Mouse (Mus musculus): Measurements from ENCODE around the gene Wdpcp. TPM values are rescaled to one million over a fixed set of nuclear protein-coding genes. Genes with fewer than 3 reads are reported as not detected.
A peak's percentile ranks its signal among the peaks of the same experiment; 100 is the strongest.

Wdpcp gene
- polyA plus RNA-seq, 1 experiment from 2014 or later, result 10.7 TPM

DNA sequence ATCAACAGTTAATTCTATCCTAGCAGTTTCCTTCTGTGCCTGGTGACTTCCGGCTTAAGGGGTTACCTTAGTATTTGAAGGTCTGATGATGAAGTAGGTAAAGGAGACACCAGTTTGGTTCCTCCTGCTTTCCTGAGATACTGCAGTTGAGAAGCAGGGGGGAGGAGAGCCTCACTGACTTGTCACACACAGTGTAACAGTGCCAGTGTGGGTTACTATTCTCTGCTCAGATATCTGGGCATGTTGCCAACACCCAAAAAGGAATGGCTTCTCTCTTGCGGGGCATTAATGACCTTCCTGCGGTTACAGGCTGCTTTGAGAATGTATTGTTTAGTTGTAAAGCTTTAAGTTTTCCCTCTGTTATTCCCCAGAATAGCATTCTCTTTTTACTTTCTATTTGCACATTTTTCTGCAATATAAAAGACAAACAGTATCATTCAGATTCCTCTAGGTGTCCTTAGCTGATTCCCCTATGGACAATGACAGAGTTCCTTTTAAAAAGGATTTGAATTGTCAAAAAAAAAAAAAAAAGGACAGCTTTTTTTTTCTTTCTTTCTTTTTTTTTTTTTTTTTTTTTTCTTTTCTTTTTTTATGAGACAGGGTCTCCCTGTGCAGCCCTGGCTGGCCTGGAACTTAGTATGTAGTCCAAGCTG, 2.5 kb upstream of the Wdpcp start:
- Histone ChIP-seq H3K36me3 (ENCODE audit: insufficient read depth) (peaks cover 14% of the 10 kb centered on the region), H3K27me3 (ENCODE audit: insufficient read depth, low read length) (no peaks in the 10 kb centered on the region), H3K4me1 (ENCODE audit: insufficient read depth) (no peaks in the 10 kb centered on the region), H3K4me3 (ENCODE audit: low read depth, low read length) (no peak overlapping the region), H3K27ac (ENCODE audit: low read depth) (0 out of 2 replicates have a peak overlapping the region, but pooled peaks have one; percentile 50), H3K9me3 (ENCODE audit: low read depth, low read length) (no peaks in the 10 kb centered on the region), H3K9ac (0 out of 2 replicates have a peak overlapping the region, but pooled peaks have one; percentile 14), H3K4me2 (peak overlapping the region; percentile 70; the same call in 1 of the 2 replicates)
- WGBS, result 31% methylated on average over 3 of the region's 3 CpGs
- no peak for TF ChIP-seq CTCF (IDR thresholded peaks at IDR 0.05; ENCODE audit: low read depth)
- DNase-seq (peak; percentile 75), ATAC-seq (ENCODE audit: insufficient read depth) (no peak)

DNA sequence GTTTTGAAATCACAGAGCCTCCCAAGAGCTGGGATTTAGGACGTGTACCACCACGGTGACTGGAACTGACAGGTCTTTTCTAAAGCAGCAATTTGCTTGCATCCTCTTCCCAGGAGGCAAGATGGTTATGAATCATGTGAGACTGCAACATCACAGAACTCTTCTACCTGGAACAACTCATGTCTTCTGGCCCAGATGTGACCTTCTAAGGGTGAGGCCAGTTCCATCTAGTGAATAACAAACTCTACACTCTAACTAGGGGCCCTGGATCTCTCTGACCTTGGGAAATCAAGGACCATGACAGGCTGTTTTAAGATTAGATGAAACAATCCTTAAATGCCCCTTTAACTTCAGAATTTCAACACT, 1.9 kb upstream of the Wdpcp start:
- Histone ChIP-seq H3K9ac (0 out of 2 replicates have a peak overlapping the region, but pooled peaks have one; percentile 14), H3K9me3 (ENCODE audit: low read depth, low read length) (no peaks in the 10 kb centered on the region), H3K27ac (ENCODE audit: low read depth) (peak overlapping the region; percentile 50; the same call in 1 of the 2 replicates), H3K4me2 (peak overlapping the region; percentile 70), H3K4me3 (ENCODE audit: low read depth, low read length) (0 out of 2 replicates have a peak overlapping the region, but pooled peaks have one; percentile 84), H3K4me1 (ENCODE audit: insufficient read depth) (no peaks in the 10 kb centered on the region), H3K27me3 (ENCODE audit: insufficient read depth, low read length) (no peaks in the 10 kb centered on the region), H3K36me3 (ENCODE audit: insufficient read depth) (peaks cover 13% of the 10 kb centered on the region)
- WGBS, result 70% methylated on average over 2 of the region's 2 CpGs
- TF ChIP-seq CTCF (IDR thresholded peaks at IDR 0.05; ENCODE audit: low read depth), result no peak
- DNase-seq, result no peak
- ATAC-seq (ENCODE audit: insufficient read depth), result no peak

DNA sequence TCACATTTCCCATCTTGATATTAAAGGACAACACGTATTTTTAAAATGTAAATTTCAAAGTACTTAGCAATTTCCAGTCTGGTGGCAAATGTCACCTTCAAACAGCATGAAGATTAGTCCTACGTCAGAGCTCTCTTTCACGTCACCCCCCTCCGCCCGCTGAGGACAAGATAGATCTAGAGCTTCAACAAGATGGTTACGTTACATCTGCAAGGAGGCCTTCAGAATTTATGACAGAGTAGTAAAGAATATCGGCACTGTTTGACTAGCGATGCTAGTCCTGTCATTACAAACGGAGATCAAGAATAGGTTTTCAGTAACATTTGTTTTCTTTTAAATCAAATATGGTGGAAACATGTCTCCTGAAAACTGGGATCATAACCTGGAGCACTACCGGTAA, 1.1 kb upstream of the Wdpcp start:
- Histone ChIP-seq H3K9me3 (ENCODE audit: low read depth, low read length) (no peaks in the 10 kb centered on the region), H3K27me3 (ENCODE audit: insufficient read depth, low read length) (no peaks in the 10 kb centered on the region), H3K4me3 (ENCODE audit: low read depth, low read length) (peak overlapping the region; percentile 84), H3K4me1 (ENCODE audit: insufficient read depth) (no peaks in the 10 kb centered on the region), H3K9ac (peak overlapping the region; percentile 75), H3K4me2 (peak overlapping the region; percentile 70), H3K36me3 (ENCODE audit: insufficient read depth) (0 out of 2 replicates have a peak, but pooled peaks cover 4% of the 10 kb centered on the region), H3K27ac (ENCODE audit: low read depth) (peak overlapping the region; percentile 76; the same call in 1 of the 2 replicates)
- ATAC-seq (ENCODE audit: insufficient read depth), result no peak
- peak; percentile 28 for DNase-seq
- no peak for TF ChIP-seq CTCF (IDR thresholded peaks at IDR 0.05; ENCODE audit: low read depth)
- WGBS, result 7% methylated on average over 10 of the region's 10 CpGs

GRCm38 (mm10) chr11:21581472-21581871, 9.4 kb downstream of the Wdpcp start:
- DNase-seq (no peak), ATAC-seq (ENCODE audit: insufficient read depth) (no peak)
- no peaks in the 10 kb centered on the region for H3K27me3 ChIP-seq (ENCODE audit: insufficient read depth, low read length)
- 68% methylated on average over 7 of the region's 7 CpGs for WGBS
- no peaks in the 10 kb centered on the region for H3K9me3 ChIP-seq (ENCODE audit: low read depth, low read length)
- no peak overlapping the region for H3K9ac ChIP-seq
- H3K4me3 ChIP-seq (ENCODE audit: low read depth, low read length), result no peak overlapping the region
- no peak overlapping the region for H3K27ac ChIP-seq (ENCODE audit: low read depth)
- H3K4me1 ChIP-seq (ENCODE audit: insufficient read depth), result no peaks in the 10 kb centered on the region
- no peaks in the 10 kb centered on the region for H3K36me3 ChIP-seq (ENCODE audit: insufficient read depth)
- TF ChIP-seq CTCF (IDR thresholded peaks at IDR 0.05; ENCODE audit: low read depth), result no peak
- H3K4me2 ChIP-seq, result no peak overlapping the region

- no peaks in the 10 kb centered on the region for H3K4me1 ChIP-seq (ENCODE audit: insufficient read depth)
- H3K9me3 ChIP-seq (ENCODE audit: low read depth, low read length), result no peaks in the 10 kb centered on the region
- DNase-seq (peak; percentile 16), ATAC-seq (ENCODE audit: insufficient read depth) (no peak)
- H3K27ac ChIP-seq (ENCODE audit: low read depth), result no peak overlapping the region
- no peak overlapping the region for H3K4me2 ChIP-seq
- H3K27me3 ChIP-seq (ENCODE audit: insufficient read depth, low read length), result no peaks in the 10 kb centered on the region
- no peak overlapping the region for H3K9ac ChIP-seq
- no peak overlapping the region for H3K4me3 ChIP-seq (ENCODE audit: low read depth, low read length)
- 39% methylated on average over 1 of the region's 1 CpGs for WGBS
- H3K36me3 ChIP-seq (ENCODE audit: insufficient read depth), result no peaks in the 10 kb centered on the region
- no peak for TF ChIP-seq CTCF (IDR thresholded peaks at IDR 0.05; ENCODE audit: low read depth)
These were observed 11.3 kb downstream of the Wdpcp start for GRCm38 (mm10) chr11:21583286-21583685.

DNA sequence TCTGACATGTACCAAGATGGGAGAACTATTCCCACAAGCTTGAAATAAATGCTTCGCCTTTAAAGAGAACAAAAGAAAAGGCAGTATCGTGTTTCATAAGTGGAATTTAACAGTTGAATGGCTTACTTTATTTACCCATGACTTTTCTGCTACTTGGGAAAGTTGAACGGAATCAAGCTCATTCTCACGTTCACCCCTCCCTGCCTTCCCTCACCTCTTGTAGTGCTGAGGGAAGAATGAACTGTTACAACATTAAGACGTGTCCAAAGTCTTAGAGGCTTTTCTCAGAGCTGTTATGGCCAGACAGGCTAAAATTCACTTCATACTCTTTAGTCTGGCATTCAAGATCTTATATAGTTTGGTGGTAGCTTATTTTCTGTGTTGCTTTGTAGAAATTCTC, 30.5 kb downstream of the Wdpcp start:
- Histone ChIP-seq H3K36me3 (ENCODE audit: insufficient read depth) (no peaks in the 10 kb centered on the region), H3K27ac (ENCODE audit: low read depth) (no peak overlapping the region), H3K4me2 (no peak overlapping the region), H3K4me3 (ENCODE audit: low read depth, low read length) (no peak overlapping the region), H3K9ac (no peak overlapping the region), H3K4me1 (ENCODE audit: insufficient read depth) (no peaks in the 10 kb centered on the region), H3K9me3 (ENCODE audit: low read depth, low read length) (no peaks in the 10 kb centered on the region), H3K27me3 (ENCODE audit: insufficient read depth, low read length) (no peaks in the 10 kb centered on the region)
- ATAC-seq (ENCODE audit: insufficient read depth) (no peak), DNase-seq (peak; percentile 36)
- WGBS, result 26% methylated on average over 5 of the region's 5 CpGs
- no peak for TF ChIP-seq CTCF (IDR thresholded peaks at IDR 0.05; ENCODE audit: low read depth)

- no peak overlapping the region for H3K27ac ChIP-seq (ENCODE audit: low read depth)
- no peaks in the 10 kb centered on the region for H3K9me3 ChIP-seq (ENCODE audit: low read depth, low read length)
- no peaks in the 10 kb centered on the region for H3K4me1 ChIP-seq (ENCODE audit: insufficient read depth)
- no peaks in the 10 kb centered on the region for H3K27me3 ChIP-seq (ENCODE audit: insufficient read depth, low read length)
- H3K4me2 ChIP-seq, result no peak overlapping the region
- H3K36me3 ChIP-seq (ENCODE audit: insufficient read depth), result no peaks in the 10 kb centered on the region
- no peak overlapping the region for H3K4me3 ChIP-seq (ENCODE audit: low read depth, low read length)
- DNase-seq (peak; percentile 10), ATAC-seq (ENCODE audit: insufficient read depth) (no peak)
- H3K9ac ChIP-seq, result no peak overlapping the region
- peak; percentile 7; the same call in 1 of the 2 replicates for TF ChIP-seq CTCF (IDR thresholded peaks at IDR 0.05; ENCODE audit: low read depth)
These were observed 43.9 kb downstream of the Wdpcp start for GRCm38 (mm10) chr11:21615915-21616314.
